Mouse (Mus musculus) heart, postnatal 10 days (tissue): ENCODE results near the gene Ctf2. TPM values are rescaled to one million over a fixed set of nuclear protein-coding genes. Genes with fewer than 3 reads are reported as not detected.

Experiments used
- DNase-seq, 2 experiments: peaks; one replicate each; pipeline ENCODE4 v3.0.0; 2021
- intact Hi-C: fragments of 180-260 bp; cut with DNase I; formaldehyde crosslinking; loops from one replicate; pipeline ENCODE4 v1.15.1; 2025
- total RNA-seq, 2 experiments: library from RNA; stranded (reverse); gene quantifications; 2 replicates each; pipeline ENCODE4 v1.2.3; 2021

The Ctf2 gene
- total RNA-seq, 2 experiments from 2014 or later, result not detected

- intact Hi-C loops, result loop anchor here (5.0 kb wide), 1 partner anchor 86 kb away; no protein-coding TSS in a partner anchor
- no peak for DNase-seq
These were observed 31.7 kb upstream of the Ctf2 start for GRCm38 (mm10) chr7:127763642-127764041.

DNA sequence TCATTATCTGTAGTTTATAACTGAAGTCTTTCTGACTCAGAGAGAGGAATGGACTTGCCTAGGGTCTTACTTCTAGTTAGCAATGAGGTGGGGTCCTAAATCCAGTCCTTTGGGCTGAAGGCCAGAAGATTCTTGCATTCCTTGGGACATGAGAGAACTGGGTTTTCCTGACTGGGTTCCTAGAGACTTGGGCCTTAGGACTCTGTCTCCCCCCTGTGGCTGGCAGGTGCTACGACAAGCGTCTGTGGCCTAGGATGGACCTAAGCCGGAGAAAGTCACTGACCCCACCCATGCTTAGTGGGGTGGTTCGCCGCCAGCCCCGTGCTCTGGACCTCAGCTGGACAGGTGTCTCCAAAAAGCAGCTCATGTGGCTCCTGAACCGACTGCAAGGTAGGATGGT lies 29.1 kb upstream of the Ctf2 start:
- intact Hi-C loops, result loop anchor here (5.0 kb wide), 1 partner anchor 84 kb away; no protein-coding TSS in a partner anchor
- peak; percentile 83 to 87 for DNase-seq

- intact Hi-C loops, result loop anchor here (5.0 kb wide), 1 partner anchor 83 kb away; no protein-coding TSS in a partner anchor
- DNase-seq, result no peak
These were observed 28.5 kb upstream of the Ctf2 start for GRCm38 (mm10) chr7:127760478-127760877.

GRCm38 (mm10) chr7:127759716-127760115 lies 27.8 kb upstream of the Ctf2 start:
- intact Hi-C loops, result loop anchor here (5.0 kb wide), 1 partner anchor 82 kb away; no protein-coding TSS in a partner anchor
- DNase-seq, result no peak

DNA sequence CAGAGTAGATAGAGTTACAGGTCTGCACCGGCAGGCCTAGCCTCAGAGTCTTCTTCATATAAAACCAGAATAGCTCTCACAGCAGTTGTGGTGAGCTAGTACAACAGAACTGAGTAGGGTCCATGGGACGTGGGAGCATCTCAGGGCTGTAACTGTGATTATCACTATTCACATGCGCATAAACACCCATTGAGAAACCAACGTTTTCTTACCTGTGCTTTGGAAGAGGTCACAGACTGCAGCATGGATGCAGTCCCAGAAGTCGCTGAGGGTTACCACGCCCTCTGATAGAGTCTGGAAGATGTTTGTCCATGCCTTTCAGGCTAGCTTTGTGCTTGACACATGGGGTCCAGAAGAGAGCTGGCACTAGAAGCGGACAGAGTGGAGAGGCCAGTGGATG lies 21.8 kb upstream of the Ctf2 start:
- DNase-seq, result no peak
- intact Hi-C loops, result no loop called here

GRCm38 (mm10) chr7:127753158-127753557 lies 21.2 kb upstream of the Ctf2 start:
- intact Hi-C loops, result no loop called here
- DNase-seq, result no peak

- no peak for DNase-seq
- intact Hi-C loops, result no loop called here
These were observed 20.1 kb upstream of the Ctf2 start for GRCm38 (mm10) chr7:127752069-127752468.

DNA sequence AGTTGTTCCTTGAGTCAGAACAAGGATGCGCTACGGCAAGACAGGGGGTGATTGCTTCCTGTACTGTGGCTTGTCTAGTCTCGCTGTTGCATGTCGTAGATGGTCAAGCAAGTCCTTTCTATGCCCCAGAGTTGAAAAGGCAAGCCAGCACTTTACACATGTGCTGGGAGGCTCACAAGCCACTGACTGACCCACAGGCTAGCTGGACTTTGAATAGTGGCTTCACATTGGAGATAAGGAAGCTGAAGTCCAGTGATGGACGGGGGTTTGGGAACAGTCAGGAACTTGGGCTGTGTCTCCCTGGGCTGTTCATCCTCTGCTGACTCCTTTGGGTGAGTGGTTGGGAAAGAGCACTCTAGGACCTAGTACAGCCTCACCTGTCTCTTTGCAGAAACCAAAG lies 19.7 kb upstream of the Ctf2 start:
- intact Hi-C loops, result no loop called here
- DNase-seq, result no peak

GRCm38 (mm10) chr7:127750131-127751127 lies 18.5 kb upstream of the Ctf2 start:
- DNase-seq, result no peak
- intact Hi-C loops, result no loop called here

DNA sequence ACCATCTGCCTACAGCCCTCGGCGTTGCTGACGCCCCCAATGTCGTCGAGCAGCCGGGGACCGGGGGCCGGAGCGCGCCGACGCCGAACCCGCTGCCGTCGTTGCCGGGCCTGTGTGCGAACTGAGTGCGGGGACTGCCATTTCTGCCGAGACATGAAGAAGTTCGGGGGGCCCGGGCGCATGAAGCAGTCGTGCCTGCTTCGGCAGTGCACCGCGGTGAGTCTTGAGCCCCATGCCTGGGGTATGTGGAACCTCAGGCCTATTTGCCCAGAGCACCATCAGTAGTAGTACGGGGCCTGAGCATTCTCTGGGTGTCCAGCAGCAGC lies 16.2 kb upstream of the Ctf2 start:
- intact Hi-C loops, result loop anchor here (5.0 kb wide), 1 partner anchor 136 kb away; no protein-coding TSS in a partner anchor
- DNase-seq, result no peak

GRCm38 (mm10) chr7:127747559-127748234 lies 15.7 kb upstream of the Ctf2 start:
- no peak for DNase-seq
- intact Hi-C loops, result loop anchor here (5.0 kb wide), 1 partner anchor 135 kb away; no protein-coding TSS in a partner anchor

DNA sequence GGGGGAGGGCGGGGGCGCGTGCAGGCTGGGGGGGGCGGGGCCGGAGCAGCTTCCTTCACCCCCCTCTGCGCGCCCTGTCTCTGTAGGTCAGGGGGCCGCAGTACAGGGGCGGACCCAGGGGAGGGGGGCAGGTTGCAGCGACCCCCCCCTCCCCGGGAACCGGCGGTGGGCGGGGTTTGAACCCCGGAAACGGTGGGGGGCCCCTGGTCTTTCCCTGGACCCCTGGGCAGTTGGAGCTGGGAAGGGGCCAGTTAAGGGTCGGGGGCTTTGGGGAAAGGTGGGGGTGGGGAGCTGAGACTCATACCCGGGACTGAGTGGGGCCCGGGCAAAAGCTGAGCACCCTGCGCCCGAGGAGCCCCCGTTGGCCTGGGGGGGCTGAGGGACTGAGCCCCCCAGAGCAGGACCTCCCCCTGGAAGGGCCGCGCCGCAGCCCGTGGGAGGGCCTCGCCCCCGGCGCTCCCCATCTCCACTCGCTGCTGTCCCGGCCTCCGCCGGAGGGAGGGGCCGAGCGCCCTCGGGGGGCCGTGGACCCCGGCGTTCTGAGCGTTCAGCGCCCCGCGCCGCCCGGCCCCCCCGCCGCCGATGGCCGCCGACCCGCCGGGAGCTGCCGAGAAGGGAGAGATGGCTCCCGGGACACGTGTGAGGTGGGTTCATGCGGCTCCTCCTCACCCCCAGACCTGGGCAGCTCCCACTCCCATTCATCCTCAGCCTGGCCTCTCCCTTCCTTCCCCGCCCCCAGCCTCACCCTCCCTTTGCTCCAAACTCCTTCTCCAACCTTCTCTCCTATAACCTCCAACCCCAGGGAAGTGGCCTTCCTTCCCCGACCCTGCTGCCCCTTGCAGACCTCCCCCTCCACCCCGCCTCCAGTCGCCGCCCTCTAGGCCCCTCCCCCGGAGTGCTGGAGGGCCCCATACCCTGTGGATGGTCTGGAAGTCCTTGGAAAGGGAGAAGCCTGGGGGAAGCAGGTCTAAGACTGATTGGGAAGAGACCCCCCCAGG lies 14.8 kb upstream of the Ctf2 start:
- intact Hi-C loops, result loop anchor here (5.0 kb wide), 1 partner anchor 134 kb away; no protein-coding TSS in a partner anchor
- peak in 1 of 2 experiments; percentile 18 for DNase-seq

DNA sequence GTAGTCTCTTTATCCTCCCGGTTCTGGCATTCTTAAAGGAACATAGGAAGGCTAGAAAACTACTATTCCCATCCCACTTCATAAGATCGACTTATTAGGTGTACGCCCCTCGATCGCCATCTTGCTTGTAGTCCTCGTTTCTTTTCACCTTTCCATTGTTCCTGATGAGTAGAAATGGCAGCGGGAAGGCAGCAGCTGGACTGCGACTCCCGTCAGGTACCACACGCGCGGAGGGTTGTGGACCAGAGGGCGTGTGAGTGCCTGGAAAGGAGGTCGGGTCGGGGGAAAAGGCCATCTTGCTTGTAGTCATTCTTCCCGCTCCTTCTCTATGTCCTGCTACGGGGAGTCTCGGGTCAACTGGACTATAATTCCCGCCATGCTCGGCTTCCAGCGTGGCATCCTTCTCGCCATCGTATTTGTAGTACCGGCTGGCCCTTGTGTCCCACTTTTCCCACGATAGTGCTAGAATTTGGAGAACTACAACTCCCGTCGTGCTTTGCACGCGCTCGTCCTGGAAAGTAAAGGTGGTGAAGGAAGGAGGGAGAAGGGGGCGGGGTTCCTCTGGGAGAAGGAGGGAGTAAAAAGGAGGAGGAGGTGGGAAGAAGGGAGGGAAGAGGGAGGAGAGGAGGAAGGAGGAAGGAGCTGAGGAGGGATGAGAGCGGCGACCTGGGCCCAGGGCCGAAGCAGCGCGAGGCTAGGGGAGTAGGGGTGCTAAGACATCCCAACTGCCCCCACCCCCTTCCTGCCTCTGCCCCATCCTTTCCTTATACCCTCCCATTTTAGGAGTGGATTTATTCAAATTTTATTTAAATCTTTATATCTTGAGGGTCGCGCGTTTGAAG lies 13.9 kb upstream of the Ctf2 start:
- DNase-seq, result peak; percentile 97 to 98
- intact Hi-C loops, result loop anchor here (5.0 kb wide), 1 partner anchor 134 kb away; no protein-coding TSS in a partner anchor

DNA sequence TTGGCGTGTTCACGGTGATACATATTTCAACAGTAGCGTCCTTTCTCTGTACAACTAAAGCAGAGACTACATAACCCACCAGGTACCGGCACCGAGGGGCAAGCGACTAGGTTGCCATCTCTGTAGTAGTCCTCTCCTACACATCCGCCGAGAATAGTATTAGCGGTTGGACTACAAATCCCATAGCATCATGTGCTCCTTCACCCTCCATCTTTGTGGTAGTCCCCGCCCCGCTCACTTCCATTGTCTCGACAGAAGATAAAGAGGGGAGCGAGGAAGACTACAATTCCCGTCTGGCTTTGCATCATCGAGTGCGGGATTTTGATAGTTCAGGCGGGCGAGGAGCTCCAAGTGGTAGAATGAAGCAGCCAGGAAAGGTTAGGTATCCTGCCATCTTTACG lies 13.3 kb upstream of the Ctf2 start:
- intact Hi-C loops, result loop anchor here (5.0 kb wide), 1 partner anchor 133 kb away; no protein-coding TSS in a partner anchor
- DNase-seq, result peak; percentile 95 to 96

DNA sequence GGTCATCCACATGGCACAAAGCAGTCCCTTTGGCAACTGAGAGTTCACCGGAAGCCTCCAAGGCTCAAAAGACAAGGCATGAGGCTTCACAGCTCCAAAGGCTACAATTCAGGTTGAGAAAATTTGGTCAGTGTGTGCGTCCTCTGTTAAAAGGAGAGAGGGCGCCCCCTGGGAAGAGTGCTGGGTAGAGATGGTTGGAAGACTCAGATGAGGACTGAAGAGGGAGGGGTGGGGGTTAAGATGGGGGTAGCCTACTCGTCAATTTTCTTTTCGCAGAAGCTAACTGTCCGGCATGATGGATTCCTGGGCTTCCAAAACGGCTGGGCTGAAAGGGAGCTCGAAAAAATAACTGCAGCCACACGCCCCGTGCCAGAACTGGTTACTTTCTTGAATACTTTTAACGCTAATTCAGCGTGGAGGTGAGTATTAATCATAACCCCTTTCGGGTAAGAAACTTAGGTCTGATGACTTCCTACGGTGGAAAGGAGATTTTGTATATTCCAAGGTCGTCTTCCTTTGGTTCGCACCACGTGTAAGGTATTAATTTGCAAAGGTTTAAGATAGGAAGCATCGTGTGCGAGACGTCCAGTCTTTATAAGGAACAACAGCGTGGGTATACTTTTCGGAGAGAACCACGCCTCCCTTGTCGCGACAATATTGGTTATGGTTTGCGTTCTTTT lies 12.5 kb upstream of the Ctf2 start, which contains the start of gene Fbxl19:
Gene Fbxl19 (plus strand): TSS at position 178 of the 680 bp plus-strand sequence.
- intact Hi-C loops, result loop anchor here (1.0 to 5.0 kb wide), 2 partner anchors 69 to 132 kb away; no protein-coding TSS in a partner anchor
- DNase-seq, result peak; percentile 78 to 86

DNA sequence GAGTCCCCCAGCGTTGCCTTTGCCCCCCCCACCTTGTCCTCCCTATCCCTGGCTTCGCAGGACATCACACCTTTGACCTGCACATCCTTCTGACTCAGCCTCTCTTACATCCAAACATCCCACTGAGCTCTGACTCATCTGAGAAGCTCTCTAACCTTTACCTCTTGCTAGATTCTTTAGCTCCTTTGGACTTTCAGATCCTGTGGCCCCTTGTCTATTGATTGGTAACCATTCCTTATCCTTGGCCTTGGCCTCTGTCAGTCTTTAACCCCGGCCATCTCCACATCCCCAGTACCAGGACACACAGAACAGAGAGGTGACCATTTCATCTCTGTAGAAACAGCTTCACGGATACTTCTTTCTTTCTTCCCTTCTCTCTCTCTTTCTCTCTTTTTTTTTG lies 1.8 kb downstream of the Ctf2 start:
- DNase-seq, result no peak

DNA sequence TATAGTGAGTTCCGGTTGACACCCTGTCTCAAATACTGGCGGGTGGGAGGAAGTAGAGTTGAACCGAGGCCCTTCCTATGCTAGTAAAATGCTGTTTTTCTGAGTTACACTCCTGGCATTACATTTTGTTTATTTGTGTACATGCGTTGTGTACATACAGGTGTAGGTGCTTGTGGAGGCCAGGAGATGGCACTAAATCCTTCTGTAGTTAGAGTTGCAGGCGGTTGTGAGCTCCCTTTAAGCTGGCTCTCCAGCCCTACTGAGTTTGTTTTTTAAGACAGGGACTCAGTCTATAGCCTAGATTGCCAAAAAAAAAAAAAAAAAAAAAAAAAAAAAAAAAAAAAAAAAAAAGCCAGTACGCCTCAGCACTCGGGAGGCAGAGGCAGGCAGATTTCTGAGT lies 4.1 kb downstream of the Ctf2 start:
- no peak for DNase-seq
- intact Hi-C loops, result no loop called here

More for the DNA sequence above, 1.8 kb downstream of the Ctf2 start:
- intact Hi-C loops, result no loop called here

DNA sequence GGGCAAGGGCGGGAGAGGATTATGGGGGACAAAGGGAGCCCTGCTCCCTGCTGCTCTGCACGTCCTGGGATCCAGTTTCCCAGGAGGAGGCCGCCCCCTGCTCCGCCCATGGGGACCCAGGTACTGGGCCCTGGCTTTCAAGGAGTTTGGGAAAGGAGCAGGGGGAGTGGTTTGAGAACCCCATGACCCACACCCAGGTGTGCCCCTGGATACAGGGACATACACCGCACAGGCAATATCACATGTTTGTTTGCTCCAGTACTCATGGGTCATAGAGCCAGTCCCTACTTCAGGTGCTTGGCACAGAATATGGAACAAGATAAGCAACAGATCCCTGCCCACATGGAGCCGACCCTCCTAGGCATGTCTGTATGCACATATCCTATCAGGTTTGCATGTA lies 6.0 kb downstream of the Ctf2 start:
- intact Hi-C loops, result no loop called here
- no peak for DNase-seq
